Mouse (Mus musculus): Measurements from ENCODE around the gene Stat5b.
"Not testable (repeated sequence)": the region's sequence is repeated elsewhere in the genome, so short reads cannot be mapped to it uniquely, and the experiment has no call there.

Stat5b gene

GRCm38 (mm10) chr11:100816801-100817200, 33.7 kb downstream of the Stat5b start:
- DNase-seq (ENCODE audit: low spot score in 2 of 2) = no peak

- DNase-seq (ENCODE audit: low spot score in 2 of 2) = no peak
These were observed 34.2 kb downstream of the Stat5b start for GRCm38 (mm10) chr11:100816342-100816741.

- DNase-seq (ENCODE audit: low spot score in 2 of 2) = peak; percentile 60 to 73
These were observed 36.0 kb downstream of the Stat5b start for GRCm38 (mm10) chr11:100814498-100814897.

GRCm38 (mm10) chr11:100811132-100811531, 39.4 kb downstream of the Stat5b start:
- no peak for DNase-seq (ENCODE audit: low spot score in 2 of 2)

- no peak for DNase-seq (ENCODE audit: low spot score in 2 of 2)
These were observed 40.0 kb downstream of the Stat5b start for GRCm38 (mm10) chr11:100810516-100810915.

- DNase-seq (ENCODE audit: low spot score in 2 of 2) = no peak
These were observed 43.9 kb downstream of the Stat5b start for GRCm38 (mm10) chr11:100806380-100807305.

GRCm38 (mm10) chr11:100805535-100805934, 45.0 kb downstream of the Stat5b start:
- DNase-seq (ENCODE audit: low spot score in 2 of 2) = no peak

- DNase-seq (ENCODE audit: low spot score in 2 of 2) = no peak
These were observed 46.1 kb downstream of the Stat5b start for GRCm38 (mm10) chr11:100804409-100804808.

- DNase-seq (ENCODE audit: low spot score in 2 of 2) = no peak
These were observed 51.1 kb downstream of the Stat5b start for GRCm38 (mm10) chr11:100799426-100799825.

- DNase-seq (ENCODE audit: low spot score in 2 of 2) = no peak
These were observed 53.9 kb downstream of the Stat5b start for GRCm38 (mm10) chr11:100796585-100796984.

GRCm38 (mm10) chr11:100795386-100795785, 55.1 kb downstream of the Stat5b start:
- no peak for DNase-seq (ENCODE audit: low spot score in 2 of 2)

- no peak for DNase-seq (ENCODE audit: low spot score in 2 of 2)
These were observed 59.0 kb downstream of the Stat5b start for GRCm38 (mm10) chr11:100791457-100792049.

- not testable (repeated sequence) for DNase-seq (ENCODE audit: low spot score in 2 of 2)
These were observed 59.9 kb downstream of the Stat5b start for GRCm38 (mm10) chr11:100790644-100791043.

GRCm38 (mm10) chr11:100789702-100790101, 60.8 kb downstream of the Stat5b start:
- DNase-seq (ENCODE audit: low spot score in 2 of 2) = no peak

- DNase-seq (ENCODE audit: low spot score in 2 of 2) = no peak
These were observed 64.8 kb downstream of the Stat5b start for GRCm38 (mm10) chr11:100785774-100786173.

GRCm38 (mm10) chr11:100784286-100784685, 66.2 kb downstream of the Stat5b start:
- no peak for DNase-seq (ENCODE audit: low spot score in 2 of 2)

GRCm38 (mm10) chr11:100782568-100782967, 68.0 kb downstream of the Stat5b start:
- DNase-seq (ENCODE audit: low spot score in 2 of 2) = no peak

GRCm38 (mm10) chr11:100781763-100782475, 68.6 kb downstream of the Stat5b start:
- DNase-seq (ENCODE audit: low spot score in 2 of 2) = no peak

GRCm38 (mm10) chr11:100780247-100780646, 70.3 kb downstream of the Stat5b start:
- DNase-seq (ENCODE audit: low spot score in 2 of 2) = no peak

GRCm38 (mm10) chr11:100778069-100778468, 72.5 kb downstream of the Stat5b start:
- no peak for DNase-seq (ENCODE audit: low spot score in 2 of 2)

- DNase-seq (ENCODE audit: low spot score in 2 of 2) = no peak
These were observed 74.6 kb downstream of the Stat5b start for GRCm38 (mm10) chr11:100775921-100776320.

- DNase-seq (ENCODE audit: low spot score in 2 of 2) = no peak
These were observed 76.3 kb downstream of the Stat5b start for GRCm38 (mm10) chr11:100774261-100774660.

Measured in spleen, postnatal 14 days (tissue).